Mouse (Mus musculus): ENCODE measurements around the gene Fmn2. TPM values are rescaled to one million over a fixed set of nuclear protein-coding genes. Genes with fewer than 3 reads are reported as not detected.

The Fmn2 gene
- polyA plus RNA-seq, 1 experiment from 2014 or later: 2.6 TPM

DNA sequence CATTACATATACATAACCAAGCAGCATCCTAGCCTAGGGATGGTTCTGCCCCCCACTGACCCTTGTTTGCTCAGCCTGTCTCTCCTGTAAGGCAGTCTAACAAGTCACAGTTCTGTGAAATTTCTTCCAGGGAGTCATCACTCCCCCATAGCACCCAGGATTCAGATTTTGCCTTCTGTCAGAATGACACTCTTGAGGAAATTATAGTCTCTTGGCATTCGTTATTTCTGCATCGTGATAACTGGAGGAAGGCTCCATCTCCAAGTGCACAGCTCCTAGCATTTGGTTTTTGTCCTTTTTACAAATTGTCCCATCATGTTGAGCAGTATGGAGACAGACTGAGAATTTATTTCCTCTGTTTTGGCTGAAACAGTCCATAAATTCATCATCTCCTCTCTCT lies 56.9 kb downstream of the Fmn2 start:
- 91% methylated on average over 2 of the region's 2 CpGs for WGBS
- no peak overlapping the region for H3K4me3 ChIP-seq (replicated peaks)
- no peak overlapping the region for H3K4me2 ChIP-seq
- no peak overlapping the region for H3K27ac ChIP-seq
- ATAC-seq (ENCODE audit: insufficient number of reproducible peaks, insufficient read depth, low FRiP score, low TSS enrichment, low read depth): no peak
- no peaks in the 10 kb centered on the region for H3K36me3 ChIP-seq
- peaks cover 9% of the 10 kb centered on the region for H3K4me1 ChIP-seq (replicated peaks)
- no peak overlapping the region for H3K9ac ChIP-seq (replicated peaks)
- H3K9me3 ChIP-seq: no peaks in the 10 kb centered on the region
- no peaks in the 10 kb centered on the region for H3K27me3 ChIP-seq

DNA sequence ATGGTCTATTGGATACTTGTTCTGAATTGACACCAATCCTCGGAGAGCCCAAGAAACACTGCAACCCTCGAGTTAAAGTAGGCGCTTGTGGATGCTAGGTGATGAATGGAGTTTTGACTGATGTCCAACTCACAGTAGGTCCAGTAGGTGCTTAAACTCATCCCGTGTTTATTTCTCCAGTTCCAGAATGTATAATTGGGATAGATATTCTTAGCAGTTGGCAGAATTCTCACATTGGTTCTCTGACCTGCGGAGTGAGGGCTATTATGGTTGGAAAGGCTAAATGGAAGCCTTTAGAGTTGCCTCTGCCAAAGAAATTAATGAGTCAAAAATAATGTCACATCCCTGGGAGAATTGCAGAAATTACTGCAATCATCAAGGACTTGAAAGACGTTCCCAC lies 62.9 kb downstream of the Fmn2 start:
- H3K9me3 ChIP-seq: no peaks in the 10 kb centered on the region
- no peaks in the 10 kb centered on the region for H3K4me1 ChIP-seq (replicated peaks)
- no peaks in the 10 kb centered on the region for H3K36me3 ChIP-seq
- H3K27me3 ChIP-seq: no peaks in the 10 kb centered on the region
- no peak overlapping the region for H3K27ac ChIP-seq
- no peak overlapping the region for H3K9ac ChIP-seq (replicated peaks)
- H3K4me2 ChIP-seq: no peak overlapping the region
- 91% methylated on average over 6 of the region's 6 CpGs for WGBS
- no peak for ATAC-seq (ENCODE audit: insufficient number of reproducible peaks, insufficient read depth, low FRiP score, low TSS enrichment, low read depth)
- H3K4me3 ChIP-seq (replicated peaks): no peak overlapping the region

DNA sequence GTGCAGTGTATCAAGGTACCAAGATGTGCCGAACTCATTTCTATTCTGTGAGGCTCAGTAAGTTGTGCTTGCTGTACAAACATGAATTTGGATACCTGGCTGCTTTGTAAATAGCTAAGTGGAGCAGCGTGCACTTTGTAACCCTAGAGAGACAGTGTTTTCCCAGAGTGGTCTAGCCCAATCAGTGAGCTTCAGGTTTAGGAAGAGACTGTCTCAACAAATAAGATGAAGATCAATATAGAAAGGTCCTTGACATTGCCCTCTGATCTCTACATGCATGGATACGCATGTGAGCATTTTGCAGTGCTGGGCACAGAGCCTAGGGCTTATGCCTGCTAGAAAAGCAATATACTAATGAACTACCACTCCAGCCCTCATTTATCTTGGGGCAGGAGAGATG lies 67.0 kb downstream of the Fmn2 start:
- 89% methylated on average over 3 of the region's 3 CpGs for WGBS
- H3K27ac ChIP-seq: no peak overlapping the region
- ATAC-seq (ENCODE audit: insufficient number of reproducible peaks, insufficient read depth, low FRiP score, low TSS enrichment, low read depth): no peak

DNA sequence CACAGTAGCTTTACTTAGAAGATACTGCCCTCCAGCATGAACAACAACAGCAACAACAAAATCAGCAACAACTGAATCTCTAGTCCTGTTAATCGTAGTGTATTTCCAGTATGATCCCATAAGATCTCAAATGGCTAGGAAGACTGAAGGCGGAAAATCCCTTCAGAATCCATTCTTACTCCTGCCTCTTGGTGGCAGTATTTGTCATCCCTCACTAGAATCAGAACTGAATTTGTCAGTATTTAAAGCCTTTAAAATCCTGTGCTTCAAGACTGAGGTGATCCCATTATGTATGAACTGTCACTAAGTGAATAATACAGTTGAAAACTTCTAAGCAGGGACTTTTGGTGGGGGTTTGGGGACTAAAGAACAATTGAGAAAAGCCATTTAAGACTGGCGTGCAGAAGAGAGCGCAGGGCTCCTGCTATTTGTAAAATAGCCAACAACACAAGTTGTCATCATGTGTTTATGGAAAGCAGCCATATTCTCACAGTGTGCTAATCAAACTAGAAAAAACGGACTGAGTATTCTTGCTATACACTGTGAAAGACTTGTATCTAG lies 90.9 kb downstream of the Fmn2 start:
- Histone ChIP-seq H3K9ac (replicated peaks) (no peak overlapping the region), H3K4me2 (no peak overlapping the region), H3K4me3 (replicated peaks) (no peak overlapping the region), H3K27me3 (no peaks in the 10 kb centered on the region), H3K36me3 (no peaks in the 10 kb centered on the region), H3K4me1 (replicated peaks) (no peaks in the 10 kb centered on the region), H3K9me3 (no peaks in the 10 kb centered on the region), H3K27ac (no peak overlapping the region)
- WGBS: 67% methylated on average over 5 of the region's 5 CpGs
- ATAC-seq (ENCODE audit: insufficient number of reproducible peaks, insufficient read depth, low FRiP score, low TSS enrichment, low read depth): no peak

More for the DNA sequence above, 67.0 kb downstream of the Fmn2 start:
- no peaks in the 10 kb centered on the region for H3K9me3 ChIP-seq
- H3K36me3 ChIP-seq: no peaks in the 10 kb centered on the region
- H3K4me3 ChIP-seq (replicated peaks): no peak overlapping the region
- H3K27me3 ChIP-seq: no peaks in the 10 kb centered on the region
- H3K4me1 ChIP-seq (replicated peaks): no peaks in the 10 kb centered on the region
- no peak overlapping the region for H3K9ac ChIP-seq (replicated peaks)
- no peak overlapping the region for H3K4me2 ChIP-seq

DNA sequence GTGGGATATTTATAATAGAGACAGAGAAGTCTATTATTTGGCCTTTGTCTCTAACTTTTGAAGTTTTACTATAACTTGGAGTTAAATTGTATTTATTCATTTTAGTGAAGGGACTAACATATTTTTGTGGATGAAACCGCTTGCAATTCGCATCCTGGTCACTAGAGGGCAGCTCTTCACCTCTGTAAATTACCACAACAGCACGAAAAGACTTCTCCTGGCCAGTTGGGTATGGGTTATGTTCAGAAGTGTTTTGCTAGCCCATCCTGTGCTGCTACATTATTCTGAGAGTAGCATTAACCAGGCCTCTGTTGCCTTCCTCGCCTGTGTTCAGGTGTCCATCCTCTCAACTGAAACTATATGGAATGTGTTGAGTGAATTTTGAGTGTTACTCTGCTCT lies 93.4 kb downstream of the Fmn2 start:
- Histone ChIP-seq H3K4me3 (replicated peaks) (no peak overlapping the region), H3K9ac (replicated peaks) (no peak overlapping the region), H3K27me3 (no peaks in the 10 kb centered on the region), H3K9me3 (no peaks in the 10 kb centered on the region), H3K36me3 (no peaks in the 10 kb centered on the region), H3K4me2 (no peak overlapping the region), H3K27ac (no peak overlapping the region), H3K4me1 (replicated peaks) (no peaks in the 10 kb centered on the region)
- ATAC-seq (ENCODE audit: insufficient number of reproducible peaks, insufficient read depth, low FRiP score, low TSS enrichment, low read depth): no peak
- 10% methylated on average over 4 of the region's 4 CpGs for WGBS

DNA sequence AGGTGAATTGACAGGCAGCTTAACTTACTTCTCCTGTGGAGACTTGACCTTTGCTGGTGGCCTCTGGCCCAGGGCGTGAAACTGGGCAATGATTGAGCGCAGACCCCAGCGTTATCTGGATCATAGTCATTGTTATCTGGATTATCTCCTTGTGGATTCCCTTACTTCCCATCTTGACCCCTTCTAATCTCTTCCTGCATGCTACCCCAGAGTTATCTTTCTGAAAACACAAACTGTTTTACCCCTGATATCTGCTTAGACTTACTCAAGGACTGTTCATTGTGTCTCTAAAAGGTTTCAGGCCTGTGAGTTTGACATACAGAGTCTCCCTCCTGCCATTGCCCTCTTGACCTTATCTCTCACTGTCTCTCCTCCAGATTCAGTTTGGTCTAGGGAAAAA lies 95.9 kb downstream of the Fmn2 start:
- no peak overlapping the region for H3K9ac ChIP-seq (replicated peaks)
- no peak overlapping the region for H3K27ac ChIP-seq
- no peaks in the 10 kb centered on the region for H3K36me3 ChIP-seq
- 86% methylated on average over 3 of the region's 3 CpGs for WGBS
- H3K9me3 ChIP-seq: no peaks in the 10 kb centered on the region
- no peak for ATAC-seq (ENCODE audit: insufficient number of reproducible peaks, insufficient read depth, low FRiP score, low TSS enrichment, low read depth)
- no peaks in the 10 kb centered on the region for H3K27me3 ChIP-seq
- H3K4me3 ChIP-seq (replicated peaks): no peak overlapping the region
- no peak overlapping the region for H3K4me2 ChIP-seq
- H3K4me1 ChIP-seq (replicated peaks): no peaks in the 10 kb centered on the region

DNA sequence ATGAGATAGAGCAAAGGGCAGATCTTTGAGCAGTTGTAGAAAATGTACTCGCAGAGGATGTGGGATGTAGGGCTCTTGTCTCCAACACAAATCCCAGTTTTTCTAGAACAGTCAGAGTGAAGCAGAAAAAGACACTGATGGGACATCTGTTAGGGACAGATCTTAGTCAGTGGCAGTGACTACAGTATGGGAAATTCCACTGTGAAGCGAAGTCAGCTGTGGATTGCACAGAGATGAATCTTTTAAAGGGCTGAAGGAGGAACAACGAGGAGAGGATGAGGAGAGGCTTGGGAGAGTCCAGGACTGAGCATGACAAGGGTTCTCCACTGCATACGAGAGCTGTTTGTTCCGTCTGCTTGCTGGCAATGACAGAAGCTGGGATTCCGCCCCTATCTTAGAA lies 96.6 kb downstream of the Fmn2 start:
- Histone ChIP-seq H3K27me3 (no peaks in the 10 kb centered on the region), H3K4me1 (replicated peaks) (no peaks in the 10 kb centered on the region), H3K4me3 (replicated peaks) (no peak overlapping the region), H3K9me3 (no peaks in the 10 kb centered on the region), H3K4me2 (no peak overlapping the region), H3K9ac (replicated peaks) (no peak overlapping the region), H3K36me3 (no peaks in the 10 kb centered on the region), H3K27ac (no peak overlapping the region)
- WGBS: 84% methylated on average over 6 of the region's 6 CpGs
- no peak for ATAC-seq (ENCODE audit: insufficient number of reproducible peaks, insufficient read depth, low FRiP score, low TSS enrichment, low read depth)

DNA sequence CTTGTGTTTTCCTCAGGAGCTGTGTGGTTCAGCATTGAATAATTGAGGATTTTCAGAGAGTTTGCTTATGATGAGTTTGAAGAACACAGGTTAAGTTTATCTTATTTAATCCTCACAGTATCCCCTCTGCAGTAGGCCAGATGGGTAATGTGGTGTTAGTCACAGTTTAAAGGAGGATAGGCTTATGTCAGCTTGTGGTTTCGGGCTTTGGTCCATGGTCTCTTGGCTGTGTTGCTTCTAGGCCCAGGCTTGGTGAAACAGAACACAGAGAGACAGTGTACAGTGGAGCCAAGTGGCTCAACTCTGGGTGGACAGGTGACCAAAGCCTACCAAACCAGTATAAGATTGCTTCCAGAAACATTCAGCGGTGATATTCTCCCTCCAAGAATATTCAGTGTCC lies 98.4 kb downstream of the Fmn2 start:
- no peak overlapping the region for H3K4me2 ChIP-seq
- no peaks in the 10 kb centered on the region for H3K27me3 ChIP-seq
- H3K36me3 ChIP-seq: no peaks in the 10 kb centered on the region
- no peak for ATAC-seq (ENCODE audit: insufficient number of reproducible peaks, insufficient read depth, low FRiP score, low TSS enrichment, low read depth)
- H3K4me1 ChIP-seq (replicated peaks): no peaks in the 10 kb centered on the region
- H3K9ac ChIP-seq (replicated peaks): no peak overlapping the region
- no peaks in the 10 kb centered on the region for H3K9me3 ChIP-seq
- WGBS: 94% methylated on average over 2 of the region's 2 CpGs
- H3K4me3 ChIP-seq (replicated peaks): no peak overlapping the region
- no peak overlapping the region for H3K27ac ChIP-seq

DNA sequence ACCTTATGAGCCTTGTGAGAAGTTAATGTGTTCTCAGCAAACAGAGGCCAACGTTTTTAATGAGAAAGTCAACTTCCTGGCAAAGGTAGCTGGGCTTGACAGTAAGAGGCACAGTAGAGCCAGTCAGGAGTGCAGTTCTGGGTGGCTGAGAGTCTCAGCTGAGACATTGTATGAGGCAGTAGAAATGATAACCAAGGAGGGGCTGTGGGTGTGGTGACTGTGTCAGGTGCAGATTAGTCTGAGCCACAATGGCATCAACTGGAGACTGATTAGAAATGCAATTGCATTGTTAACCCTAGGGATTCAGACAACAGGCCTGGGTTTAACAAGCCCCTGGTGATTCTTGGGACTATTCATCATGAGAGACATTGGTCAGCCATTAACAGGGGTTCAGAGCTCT lies 99.0 kb downstream of the Fmn2 start:
- WGBS: 44% methylated on average over 1 of the region's 1 CpGs
- H3K27ac ChIP-seq: no peak overlapping the region
- H3K9ac ChIP-seq (replicated peaks): no peak overlapping the region
- no peak for ATAC-seq (ENCODE audit: insufficient number of reproducible peaks, insufficient read depth, low FRiP score, low TSS enrichment, low read depth)
- no peak overlapping the region for H3K4me2 ChIP-seq
- H3K36me3 ChIP-seq: no peaks in the 10 kb centered on the region
- no peaks in the 10 kb centered on the region for H3K9me3 ChIP-seq
- no peaks in the 10 kb centered on the region for H3K27me3 ChIP-seq
- H3K4me1 ChIP-seq (replicated peaks): no peaks in the 10 kb centered on the region
- no peak overlapping the region for H3K4me3 ChIP-seq (replicated peaks)

DNA sequence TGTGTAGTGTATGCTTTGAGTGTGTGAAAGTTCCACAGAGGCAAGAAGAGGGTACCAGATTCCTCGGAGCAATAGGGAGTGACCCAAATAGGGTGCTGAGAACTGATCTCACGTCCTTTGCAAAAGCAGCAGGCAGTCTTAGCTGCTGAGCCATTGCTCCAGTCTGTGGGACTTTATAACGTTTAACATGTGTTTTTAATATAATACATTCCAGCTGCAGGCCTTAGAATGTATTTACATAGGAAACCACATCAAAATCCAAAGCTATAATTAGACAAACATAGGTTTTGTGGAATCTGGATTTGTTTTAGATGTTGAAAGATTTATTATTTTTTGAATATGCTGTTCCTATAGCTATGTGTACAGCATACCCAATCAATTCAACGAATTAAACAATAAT lies 115.7 kb downstream of the Fmn2 start:
- peak; percentile 54 for ATAC-seq (ENCODE audit: insufficient number of reproducible peaks, insufficient read depth, low FRiP score, low TSS enrichment, low read depth)
- H3K9ac ChIP-seq (replicated peaks): no peak overlapping the region
- WGBS: 25% methylated on average over 4 of the region's 4 CpGs
- H3K4me1 ChIP-seq (replicated peaks): no peaks in the 10 kb centered on the region
- no peak overlapping the region for H3K4me2 ChIP-seq
- H3K27ac ChIP-seq: no peak overlapping the region
- no peaks in the 10 kb centered on the region for H3K27me3 ChIP-seq
- H3K36me3 ChIP-seq: no peaks in the 10 kb centered on the region
- no peak overlapping the region for H3K4me3 ChIP-seq (replicated peaks)
- H3K9me3 ChIP-seq: no peaks in the 10 kb centered on the region

DNA sequence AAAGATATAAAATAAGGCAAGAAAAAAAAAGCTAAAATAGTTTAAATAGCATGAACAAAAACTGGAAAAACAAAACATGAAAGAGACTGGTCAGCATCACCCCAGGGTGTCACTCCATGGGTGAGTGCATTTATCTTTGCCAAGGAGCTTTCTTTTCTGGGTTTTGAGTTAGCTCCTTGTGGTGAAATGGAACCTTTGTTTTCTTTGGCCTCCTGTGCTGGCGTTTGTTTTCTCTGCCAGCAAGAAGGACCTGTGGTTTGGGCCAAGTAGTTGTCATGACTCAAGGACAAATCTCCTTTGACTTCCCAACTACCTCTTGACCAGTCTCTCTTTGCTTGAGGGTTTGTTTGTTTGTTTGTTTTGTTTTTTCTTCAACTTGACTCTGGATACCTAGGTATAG lies 119.9 kb downstream of the Fmn2 start:
- Histone ChIP-seq H3K4me2 (no peak overlapping the region), H3K4me3 (replicated peaks) (no peak overlapping the region), H3K9me3 (no peaks in the 10 kb centered on the region), H3K36me3 (no peaks in the 10 kb centered on the region), H3K27me3 (no peaks in the 10 kb centered on the region), H3K27ac (no peak overlapping the region), H3K4me1 (replicated peaks) (no peaks in the 10 kb centered on the region), H3K9ac (replicated peaks) (no peak overlapping the region)
- WGBS: 46% methylated on average over 1 of the region's 1 CpGs
- ATAC-seq (ENCODE audit: insufficient number of reproducible peaks, insufficient read depth, low FRiP score, low TSS enrichment, low read depth): no peak

DNA sequence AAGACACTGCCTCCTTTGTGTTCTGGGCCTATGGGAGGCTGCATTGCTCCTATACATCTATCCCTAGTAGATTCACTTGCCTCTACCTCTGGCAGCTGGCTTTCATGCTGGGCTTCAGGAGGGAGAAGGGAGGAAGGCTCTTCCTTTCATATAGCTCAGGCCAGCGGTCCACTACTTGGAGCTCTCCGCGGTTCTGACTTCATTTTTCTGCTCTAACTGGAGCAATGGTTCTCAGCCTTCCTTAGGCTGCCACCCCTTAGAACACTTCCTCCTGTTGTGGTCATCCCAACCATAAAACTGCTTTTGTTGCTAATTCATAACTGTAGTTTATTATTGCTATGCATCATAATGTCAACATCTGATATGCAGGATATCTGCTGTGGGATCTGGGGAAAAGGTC lies 121.4 kb downstream of the Fmn2 start:
- H3K27me3 ChIP-seq: no peaks in the 10 kb centered on the region
- H3K4me2 ChIP-seq: no peak overlapping the region
- H3K27ac ChIP-seq: no peak overlapping the region
- H3K9me3 ChIP-seq: no peaks in the 10 kb centered on the region
- no peak for ATAC-seq (ENCODE audit: insufficient number of reproducible peaks, insufficient read depth, low FRiP score, low TSS enrichment, low read depth)
- H3K4me1 ChIP-seq (replicated peaks): no peaks in the 10 kb centered on the region
- no peaks in the 10 kb centered on the region for H3K36me3 ChIP-seq
- H3K9ac ChIP-seq (replicated peaks): no peak overlapping the region
- H3K4me3 ChIP-seq (replicated peaks): no peak overlapping the region
- 43% methylated on average over 3 of the region's 3 CpGs for WGBS
